Mouse (Mus musculus): Measurements from ENCODE around the gene Alad.

GRCm38 (mm10) chr4:62500799-62501198 is 18.9 kb downstream of the Alad start:
- TF ChIP-seq POLR2A (IDR thresholded peaks at IDR 0.05; ENCODE audit: insufficient read depth, low read length) = no peak
- TF ChIP-seq CTCF (IDR thresholded peaks at IDR 0.05; ENCODE audit: low read depth, low read length) = no peak
- TF ChIP-seq EP300 (IDR thresholded peaks at IDR 0.05; ENCODE audit: insufficient read depth, low read depth, low read length) = no peak

All from ES-Bruce4 (cell line).